Mouse (Mus musculus) intestine, embryonic 14.5 days (tissue): ENCODE data around the gene Kcnj1. TPM values are rescaled to one million over a fixed set of nuclear protein-coding genes. Genes with fewer than 3 reads are reported as not detected.
A peak's percentile ranks its signal among the peaks of the same experiment; 100 is the strongest.

Experiments used
- ATAC-seq: fragments of 200-750 bp; cut with Nextera tagmentation; replicated peaks from 2 replicates; pipeline ENCODE4 v1.8.0; 2017; ENCODE audit warnings: low read depth, moderate number of reproducible peaks, moderate TSS enrichment, moderate library complexity; ENCODE audit not compliant: low FRiP score, low TSS enrichment
- DNase-seq: peaks from one replicate; pipeline ENCODE4 v3.0.0-alpha.2; 2018; ENCODE audit warnings: low spot score
- H3K27ac ChIP-seq: fragments of 300-500 bp; sonication (generic); 2 replicates; pipeline ENCODE4 v1.5.1; 2014; ENCODE audit warnings: low read depth, mild to moderate bottlenecking, control low read depth
- H3K27me3 ChIP-seq: fragments of 300-500 bp; sonication (generic); replicated peaks from 2 replicates; pipeline ENCODE4 v1.6.1; 2014; ENCODE audit warnings: low read length, control low read depth; ENCODE audit not compliant: control insufficient read depth, insufficient read depth
- H3K36me3 ChIP-seq: fragments of 300-500 bp; sonication (generic); 2 replicates; pipeline ENCODE4 v1.6.1; 2014; ENCODE audit warnings: low read length, control low read depth; ENCODE audit not compliant: control insufficient read depth, insufficient read depth
- H3K4me1 ChIP-seq: fragments of 300-500 bp; sonication (generic); replicated peaks from 2 replicates; pipeline ENCODE4 v1.6.1; 2014; ENCODE audit warnings: low read length, control low read depth, mixed read lengths; ENCODE audit not compliant: control insufficient read depth, insufficient read depth
- H3K4me2 ChIP-seq: fragments of 300-500 bp; sonication (generic); 2 replicates; pipeline ENCODE4 v1.6.1; 2014; ENCODE audit warnings: low read length
- H3K4me3 ChIP-seq: fragments of 300-500 bp; sonication (generic); 2 replicates; pipeline ENCODE4 v1.5.1; 2014; ENCODE audit warnings: low read depth, low read length, control low read depth, mixed read lengths
- H3K9ac ChIP-seq: fragments of 300-500 bp; sonication (generic); 2 replicates; pipeline ENCODE4 v1.6.1; 2014; ENCODE audit warnings: mild to moderate bottlenecking, low read length
- H3K9me3 ChIP-seq: fragments of 300-500 bp; sonication (generic); 2 replicates; pipeline ENCODE4 v1.6.1; 2016; ENCODE audit warnings: low read length, control low read depth; ENCODE audit not compliant: control insufficient read depth
- WGBS: fragments of 180-500 bp; shearing (Covaris S2); extraction: QIAGEN DNeasy Blood & Tissue Kit; methylation state at CpG from one replicate; pipeline ENCODE4 v1.1.7; 2014; 5-methylcytosine and 5-hydroxymethylcytosine counted together
- polyA plus RNA-seq: library from polyadenylated mRNA; unstranded; fragments of >200 nt; fragmentation: Nextera tagmentation; extraction: Ambion mirVana; gene quantifications from 2 replicates; pipeline ENCODE4 v1.2.1, GENCODE M21; 2014

Kcnj1 gene
- polyA plus RNA-seq: not detected in 2 replicates

DNA sequence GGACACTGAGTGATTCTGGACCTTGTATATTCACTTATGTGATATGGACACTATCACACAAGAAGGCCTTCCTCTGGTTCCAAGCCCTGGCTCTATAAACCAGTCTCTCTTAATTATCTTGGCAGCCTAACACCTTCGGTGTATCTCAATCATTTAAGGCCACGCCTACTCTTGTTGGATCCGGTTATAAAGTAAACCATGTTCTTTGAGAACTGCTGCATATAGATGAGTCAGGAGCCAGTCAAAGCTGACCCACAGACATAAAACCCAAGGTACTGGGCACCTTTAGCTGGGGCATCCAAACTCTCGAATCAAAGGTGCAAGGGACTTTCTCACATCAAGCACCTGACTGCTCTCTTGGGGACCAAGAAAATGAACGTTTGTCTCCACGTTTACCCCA lies at the start of gene Kcnj1:
Gene Kcnj1, plus strand, starts transcription at position 292 of the 400 bp plus-strand sequence.
- 77% methylated on average over 6 of the region's 6 CpGs for WGBS
- H3K27me3 ChIP-seq: no peaks in the 10 kb centered on the region

DNA sequence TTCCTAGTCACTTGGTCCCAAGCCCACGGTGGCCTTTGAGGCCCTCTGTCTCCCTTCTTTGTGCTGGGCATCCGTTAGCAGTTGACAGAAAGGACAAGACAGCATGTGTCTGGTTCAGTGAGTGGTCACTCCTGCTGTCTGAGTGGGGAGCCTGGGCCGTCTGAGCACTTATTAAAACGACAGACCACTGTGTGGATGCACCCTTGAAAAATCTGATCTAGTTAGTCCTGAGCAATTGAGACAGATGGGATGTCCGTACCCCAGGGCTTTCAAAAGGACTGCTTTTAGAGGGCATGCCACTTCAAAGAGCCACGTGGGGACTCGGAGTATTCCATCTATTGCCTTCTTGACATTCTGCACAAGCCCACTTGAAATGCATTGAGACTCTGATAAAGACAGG lies 48.7 kb upstream of the Kcnj1 start:
- H3K4me1 ChIP-seq: no peaks in the 10 kb centered on the region
- H3K27me3 ChIP-seq: no peaks in the 10 kb centered on the region
- H3K9me3 ChIP-seq: no peaks in the 10 kb centered on the region
- H3K36me3 ChIP-seq: no peaks in the 10 kb centered on the region
- no peak overlapping the region for H3K4me2 ChIP-seq
- ATAC-seq (no peak), DNase-seq (no peak)
- H3K27ac ChIP-seq: no peak overlapping the region
- 74% methylated on average over 7 of the region's 7 CpGs for WGBS
- H3K9ac ChIP-seq: no peak overlapping the region
- H3K4me3 ChIP-seq: no peak overlapping the region

More for the DNA sequence above, at the start of gene Kcnj1:
- ATAC-seq: no peak
- DNase-seq: no peak
- Histone ChIP-seq H3K4me1 (no peaks in the 10 kb centered on the region), H3K27ac (no peak within 1 kb of the TSS), H3K9ac (no peak within 1 kb of the TSS), H3K4me2 (no peak within 1 kb of the TSS), H3K4me3 (no peak within 1 kb of the TSS), H3K9me3 (no peaks in the 10 kb centered on the region), H3K36me3 (no peaks in the 10 kb centered on the region)

DNA sequence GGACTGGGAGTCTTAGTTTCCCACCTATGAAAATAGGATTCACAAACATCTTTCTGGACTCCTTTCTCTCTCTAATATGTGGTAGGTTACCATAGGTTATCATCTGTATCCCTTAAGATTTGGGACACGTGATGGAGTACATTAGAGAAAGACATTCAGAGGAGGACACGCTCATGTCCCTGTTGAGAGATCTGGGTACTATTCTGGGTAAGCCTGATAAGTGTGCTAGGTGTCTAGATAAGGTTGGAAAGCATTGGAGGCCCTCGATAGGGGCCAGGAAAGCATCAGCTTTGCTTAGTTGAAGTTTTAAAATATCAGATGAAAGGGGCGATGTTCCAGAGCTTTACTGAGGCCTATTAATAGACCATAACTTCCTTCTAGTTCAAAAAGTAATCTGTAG lies 43.5 kb upstream of the Kcnj1 start:
- DNase-seq: no peak
- H3K4me2 ChIP-seq: no peak overlapping the region
- 88% methylated on average over 4 of the region's 4 CpGs for WGBS
- no peak overlapping the region for H3K4me3 ChIP-seq
- no peaks in the 10 kb centered on the region for H3K4me1 ChIP-seq
- no peak overlapping the region for H3K9ac ChIP-seq
- no peak for ATAC-seq
- H3K9me3 ChIP-seq: no peaks in the 10 kb centered on the region
- H3K27me3 ChIP-seq: no peaks in the 10 kb centered on the region
- H3K36me3 ChIP-seq: no peaks in the 10 kb centered on the region
- no peak overlapping the region for H3K27ac ChIP-seq

DNA sequence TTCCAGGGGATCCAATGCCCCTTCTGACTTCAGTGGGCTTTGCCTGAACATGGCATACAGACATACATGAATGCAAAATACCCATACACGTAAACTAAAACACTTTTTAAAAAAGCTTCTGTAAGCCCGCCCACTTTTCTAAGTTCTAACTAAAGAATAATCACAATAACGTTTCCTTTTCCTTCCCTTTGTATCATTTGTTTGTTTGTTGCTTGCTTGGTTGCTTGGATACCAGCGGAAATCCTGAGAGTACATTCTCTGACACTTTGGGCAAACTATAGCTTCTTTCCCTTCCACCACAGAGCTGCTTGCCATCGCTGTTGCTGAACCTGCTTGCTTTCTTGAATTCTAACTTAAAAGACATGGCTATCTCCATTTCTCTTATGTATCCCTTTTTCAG lies 41.1 kb upstream of the Kcnj1 start:
- ATAC-seq (no peak), DNase-seq (no peak)
- Histone ChIP-seq H3K9me3 (no peaks in the 10 kb centered on the region), H3K36me3 (no peaks in the 10 kb centered on the region), H3K4me1 (no peaks in the 10 kb centered on the region), H3K4me2 (no peak overlapping the region), H3K4me3 (no peak overlapping the region), H3K9ac (no peak overlapping the region), H3K27me3 (no peaks in the 10 kb centered on the region), H3K27ac (no peak overlapping the region)
- 74% methylated on average over 5 of the region's 5 CpGs for WGBS

DNA sequence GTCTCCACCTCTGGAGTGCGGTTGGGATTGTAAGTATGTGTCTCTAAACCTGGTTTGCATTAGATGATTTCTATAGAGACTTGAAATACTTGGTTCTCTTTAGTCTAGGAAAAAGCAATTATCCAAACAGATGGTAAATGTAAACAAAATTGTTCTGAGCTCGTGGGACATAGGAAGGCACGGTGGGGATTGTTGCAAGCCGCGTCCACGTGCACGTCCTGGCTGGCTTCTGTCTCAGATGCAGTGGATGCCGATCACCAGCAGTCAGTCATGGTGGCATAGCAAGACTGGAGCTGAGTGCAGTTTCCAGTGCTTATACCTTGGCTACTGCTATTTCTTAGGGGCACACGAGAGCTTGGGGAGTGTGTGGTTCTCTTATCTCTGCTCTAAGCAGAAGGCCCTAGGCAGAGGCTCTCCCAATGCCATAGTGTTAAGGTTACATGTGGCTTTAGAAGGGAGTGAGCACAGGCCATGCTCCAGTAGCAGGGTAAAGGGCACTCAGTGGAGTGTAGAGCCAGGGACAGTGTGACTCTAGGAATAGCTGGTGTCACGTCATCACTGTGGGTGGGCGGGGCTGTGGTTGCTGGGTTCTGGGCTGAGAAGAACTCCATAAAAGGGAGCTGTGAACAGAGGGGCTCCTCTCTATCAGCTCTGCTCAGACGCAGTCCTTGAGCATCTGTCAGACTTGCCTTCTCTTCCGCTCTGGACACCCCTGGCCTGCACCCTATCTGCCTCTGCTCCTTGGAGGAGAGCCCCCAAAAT lies 36.7 kb upstream of the Kcnj1 start:
- 68% methylated on average over 13 of the region's 13 CpGs for WGBS
- H3K4me1 ChIP-seq: no peaks in the 10 kb centered on the region
- no peak for ATAC-seq

DNA sequence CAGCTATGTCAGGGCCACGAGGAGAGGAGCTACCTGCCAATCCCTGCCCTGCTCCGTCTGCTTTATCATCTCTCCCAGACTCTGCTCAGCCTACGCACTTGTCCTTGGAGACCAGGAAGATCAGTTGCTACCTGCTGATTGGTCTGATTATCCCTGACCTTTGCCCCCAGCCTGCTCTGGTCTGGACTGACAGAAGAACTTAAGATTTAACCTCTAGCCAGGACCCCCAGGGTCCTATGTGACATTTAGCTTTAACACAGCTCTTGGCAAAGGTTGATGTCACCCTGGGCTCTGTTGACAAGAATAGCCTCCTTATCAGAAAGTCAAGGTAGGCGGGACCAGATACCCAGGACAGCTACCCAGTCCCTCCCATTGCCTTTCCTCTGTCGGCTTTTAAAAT lies 31.5 kb upstream of the Kcnj1 start:
- no peak for ATAC-seq
- DNase-seq: no peak
- 44% methylated on average over 5 of the region's 5 CpGs for WGBS

More for the DNA sequence above, 36.7 kb upstream of the Kcnj1 start:
- DNase-seq: no peak
- H3K4me3 ChIP-seq: no peak overlapping the region
- no peaks in the 10 kb centered on the region for H3K27me3 ChIP-seq
- no peaks in the 10 kb centered on the region for H3K9me3 ChIP-seq
- H3K36me3 ChIP-seq: no peaks in the 10 kb centered on the region
- no peak overlapping the region for H3K4me2 ChIP-seq
- H3K9ac ChIP-seq: no peak overlapping the region
- no peak overlapping the region for H3K27ac ChIP-seq

DNA sequence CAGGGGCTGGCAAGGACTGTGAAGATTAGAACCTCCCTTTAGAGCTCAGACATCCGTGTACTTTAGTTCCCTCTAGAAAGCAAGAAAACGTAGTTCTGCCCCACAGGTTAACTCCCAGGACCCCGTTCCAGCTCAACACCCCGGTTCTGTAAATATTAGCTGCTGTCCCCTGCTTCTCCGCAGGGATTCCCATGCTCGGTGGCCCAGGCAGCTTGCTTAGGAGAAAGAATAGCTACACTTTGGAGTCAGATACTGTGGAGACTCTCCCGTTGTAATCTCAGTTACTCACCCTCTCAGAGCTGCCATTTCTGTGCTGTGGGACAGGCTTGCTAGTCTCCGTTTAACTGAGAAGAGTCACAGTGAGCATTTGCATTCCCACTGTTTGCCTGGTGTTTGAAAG lies 29.4 kb upstream of the Kcnj1 start:
- no peak overlapping the region for H3K9ac ChIP-seq
- H3K27ac ChIP-seq: no peak overlapping the region
- WGBS: 19% methylated on average over 8 of the region's 8 CpGs
- H3K4me2 ChIP-seq: no peak overlapping the region
- H3K36me3 ChIP-seq: no peaks in the 10 kb centered on the region
- peaks cover 6% of the 10 kb centered on the region; the same call in 1 of the 2 replicates for H3K4me1 ChIP-seq
- no peak overlapping the region for H3K4me3 ChIP-seq
- ATAC-seq (no peak), DNase-seq (no peak)
- H3K9me3 ChIP-seq: no peaks in the 10 kb centered on the region
- peaks cover 50% of the 10 kb centered on the region for H3K27me3 ChIP-seq

More for the DNA sequence above, 31.5 kb upstream of the Kcnj1 start:
- Histone ChIP-seq H3K9ac (no peak overlapping the region), H3K36me3 (no peaks in the 10 kb centered on the region), H3K4me1 (peaks cover 6% of the 10 kb centered on the region; the same call in 1 of the 2 replicates), H3K4me3 (no peak overlapping the region), H3K4me2 (no peak overlapping the region), H3K27ac (no peak overlapping the region), H3K27me3 (peaks cover 41% of the 10 kb centered on the region), H3K9me3 (no peaks in the 10 kb centered on the region)

DNA sequence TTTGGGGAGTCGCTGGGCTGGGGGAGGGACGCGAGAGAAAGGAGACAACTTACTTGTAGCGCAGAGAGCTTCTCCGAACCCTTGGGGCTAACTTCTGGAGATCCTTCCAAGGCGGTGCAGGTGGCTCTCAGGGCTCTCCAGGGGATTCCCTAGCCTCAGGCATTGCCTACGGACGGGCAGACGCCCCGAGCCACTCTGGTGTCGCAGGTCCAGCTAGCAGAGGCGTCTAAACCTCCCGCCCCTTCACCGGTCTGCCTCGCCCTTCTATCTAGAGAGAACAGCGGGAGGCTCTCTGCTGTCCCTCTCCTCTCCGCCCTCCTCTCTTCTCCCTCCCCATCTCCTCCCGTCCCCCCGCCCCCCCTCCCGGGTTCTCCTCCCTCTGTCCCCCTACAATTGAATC lies 28.2 kb upstream of the Kcnj1 start, which contains the start of gene Kcnj5:
Gene Kcnj5, minus strand, starts transcription at position 300 of the 400 bp plus-strand sequence.
- H3K4me2 ChIP-seq: peak within 1 kb of the TSS; percentile 42
- H3K4me3 ChIP-seq: peak within 1 kb of the TSS; percentile 23
- DNase-seq (peak; percentile 65), ATAC-seq (no peak)
- H3K36me3 ChIP-seq: no peaks in the 10 kb centered on the region
- no peak within 1 kb of the TSS for H3K27ac ChIP-seq
- H3K9ac ChIP-seq: no peak within 1 kb of the TSS
- H3K9me3 ChIP-seq: no peaks in the 10 kb centered on the region
- WGBS: under 1% methylated on average over 20 of the region's 20 CpGs
- peaks cover 6% of the 10 kb centered on the region; the same call in 1 of the 2 replicates for H3K4me1 ChIP-seq
- peaks cover 50% of the 10 kb centered on the region for H3K27me3 ChIP-seq

DNA sequence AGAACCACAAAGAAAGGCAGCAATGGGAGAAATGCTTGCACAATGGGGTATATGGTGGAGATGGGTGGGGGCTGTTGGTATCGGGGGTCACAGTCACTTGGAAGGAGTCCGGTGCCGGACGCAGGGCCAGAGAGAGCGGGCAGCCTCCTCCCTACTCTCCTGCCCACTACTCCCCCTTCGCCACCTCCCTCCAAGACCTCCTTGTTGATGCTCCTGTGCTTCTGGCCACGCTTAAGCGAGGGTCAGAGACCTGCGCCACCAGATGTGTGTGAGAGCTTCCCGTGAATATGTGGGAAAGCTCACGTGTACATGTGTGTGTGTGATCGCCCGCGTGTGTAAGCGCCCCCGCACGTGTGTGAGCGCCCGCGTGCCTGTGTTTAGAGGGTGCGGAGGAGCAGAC lies 27.8 kb upstream of the Kcnj1 start:
- Histone ChIP-seq H3K36me3 (no peaks in the 10 kb centered on the region), H3K4me3 (peak overlapping the region; percentile 23), H3K27ac (no peak overlapping the region), H3K4me1 (peaks cover 6% of the 10 kb centered on the region; the same call in 1 of the 2 replicates), H3K4me2 (peak overlapping the region; percentile 42), H3K9ac (no peak overlapping the region), H3K9me3 (no peaks in the 10 kb centered on the region), H3K27me3 (peaks cover 50% of the 10 kb centered on the region)
- DNase-seq (no peak), ATAC-seq (no peak)
- 5% methylated on average over 21 of the region's 21 CpGs for WGBS
